Mouse (Mus musculus): ENCODE data around the gene Rnaset2a. TPM values are rescaled to one million over a fixed set of nuclear protein-coding genes. Genes with fewer than 3 reads are reported as not detected.
A peak's percentile ranks its signal among the peaks of the same experiment; 100 is the strongest.
"Not testable (repeated sequence)": the region's sequence is repeated elsewhere in the genome, so short reads cannot be mapped to it uniquely, and the experiment has no call there.

Rnaset2a gene
- total RNA-seq (2018; cell fraction: chromatin; rRNA removed), result 100 to 1,000 TPM in 5 of 26 experiments, 10 to 100 TPM in 21; 15.5 to 176 (median 41.8) TPM
- total RNA-seq (2018; cell fraction: cytosol; rRNA removed), result 100 to 1,000 TPM in 16 of 26 experiments, 10 to 100 TPM in 10; 76.4 to 182 (median 126) TPM
- total RNA-seq (2018; cell fraction: nucleus; rRNA removed), result 100 to 1,000 TPM in 11 of 26 experiments, 10 to 100 TPM in 15; 27.5 to 150 (median 93.8) TPM
- polyA plus RNA-seq (2018), result 52.0 to 123 TPM (median 66.9 TPM) in 3 replicates

GRCm38 (mm10) chr17:8147439-8148316, at the start of gene Rnaset2a, which contains the start of gene Gm49673:
Gene Rnaset2a, minus strand, starts transcription at chr17:8148097.
Gene Gm49673, minus strand, starts transcription at chr17:8147788.
- peak within 1 kb of the TSS; percentile 24 for H3K27ac ChIP-seq

GRCm38 (mm10) chr17:8197652-8198051, 49.8 kb upstream of the Rnaset2a start:
- no peaks in the 10 kb centered on the region for H3K36me3 ChIP-seq (ENCODE audit: inconsistent target)
- H3K79me2 ChIP-seq (ENCODE audit: inconsistent target), result no peaks in the 10 kb centered on the region
- whole genome bisulfite sequencing (ENCODE audit: missing documents), result 89% methylated on average over 3 of the region's 3 CpGs
- no peak overlapping the region for H3K4me3 ChIP-seq (ENCODE audit: inconsistent target)
- H3K27ac ChIP-seq, result no peak overlapping the region

More at GRCm38 (mm10) chr17:8147439-8148316, at the start of gene Rnaset2a, which contains the start of gene Gm49673:
- WGBS (ENCODE audit: missing documents), result 0% methylated on average over 10 of the region's 67 CpGs
- not testable (repeated sequence) for H3K36me3 ChIP-seq (ENCODE audit: inconsistent target)
- Histone ChIP-seq H3K4me3 (ENCODE audit: inconsistent target) (peak within 1 kb of the TSS; percentile 48), H3K79me2 (ENCODE audit: inconsistent target) (peaks cover 20% of the 10 kb centered on the region; the same call in 1 of the 2 replicates)

DNA sequence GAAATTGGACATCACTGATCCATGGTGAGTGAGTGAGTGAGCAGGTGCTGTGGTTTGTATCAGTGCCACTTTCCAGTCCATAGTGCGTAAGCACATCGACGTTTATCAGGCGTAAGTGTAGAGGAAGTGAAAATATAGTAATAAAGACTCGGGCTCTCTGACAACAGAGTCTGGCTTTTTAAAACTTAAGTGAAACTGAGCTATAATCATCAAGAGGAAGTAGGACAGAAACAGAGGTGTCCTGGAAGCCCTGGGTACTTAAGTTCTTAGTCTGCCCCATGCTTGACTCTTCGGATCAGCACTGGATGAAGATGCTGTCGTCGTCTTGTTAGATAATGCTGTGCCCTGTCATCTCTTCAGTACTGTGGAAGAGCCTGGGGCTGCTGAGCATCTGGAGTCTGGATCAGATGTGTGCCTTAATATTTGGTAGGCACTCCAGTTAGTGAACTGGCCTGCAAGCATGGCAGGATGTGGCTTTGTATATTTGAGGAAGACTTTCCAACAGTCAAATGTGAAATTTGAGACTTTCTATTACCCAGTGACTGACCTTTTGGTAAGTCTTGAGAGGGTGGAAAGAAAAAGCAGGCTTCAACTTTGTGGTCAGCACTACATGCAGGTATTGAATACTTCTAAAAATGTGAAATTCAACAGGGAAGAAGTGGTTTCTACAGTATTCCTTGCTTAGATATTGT, 47.9 kb upstream of the Rnaset2a start:
- 0% methylated on average over 8 of the region's 8 CpGs for WGBS (ENCODE audit: missing documents)
- Histone ChIP-seq H3K27ac (peak overlapping the region; percentile 34), H3K79me2 (ENCODE audit: inconsistent target) (no peaks in the 10 kb centered on the region), H3K4me3 (ENCODE audit: inconsistent target) (no peak overlapping the region), H3K36me3 (ENCODE audit: inconsistent target) (0 out of 2 replicates have a peak, but pooled peaks cover 1% of the 10 kb centered on the region)

- peaks cover 19% of the 10 kb centered on the region; the same call in 1 of the 2 replicates for H3K36me3 ChIP-seq (ENCODE audit: inconsistent target)
- WGBS (ENCODE audit: missing documents), result 85% methylated on average over 8 of the region's 8 CpGs
- no peak overlapping the region for H3K4me3 ChIP-seq (ENCODE audit: inconsistent target)
- H3K79me2 ChIP-seq (ENCODE audit: inconsistent target), result no peaks in the 10 kb centered on the region
- H3K27ac ChIP-seq, result peak overlapping the region; percentile 19; the same call in 1 of the 2 replicates
These were observed 45.8 kb upstream of the Rnaset2a start for GRCm38 (mm10) chr17:8193678-8194077.

DNA sequence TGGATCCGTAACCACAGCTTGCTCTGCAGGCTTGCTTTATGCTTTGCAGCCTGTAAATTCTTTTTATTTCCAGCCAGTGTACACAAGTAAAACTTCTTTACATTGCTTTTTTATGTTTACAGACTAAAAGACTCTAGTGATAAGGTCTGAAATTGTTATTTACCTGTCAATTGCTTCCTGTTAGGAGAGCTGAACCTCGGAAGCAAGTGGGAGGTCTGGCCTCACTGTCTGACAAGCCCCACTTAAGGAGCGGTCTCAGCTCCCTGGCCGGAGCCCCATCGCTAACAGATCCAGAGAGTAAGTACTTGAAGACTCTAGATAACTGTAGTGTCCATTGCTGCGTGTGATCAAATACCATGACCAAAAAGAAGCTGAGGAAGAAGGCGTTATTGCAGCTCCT, 36.3 kb upstream of the Rnaset2a start:
- Histone ChIP-seq H3K27ac (no peak overlapping the region), H3K4me3 (ENCODE audit: inconsistent target) (no peak overlapping the region), H3K79me2 (ENCODE audit: inconsistent target) (no peaks in the 10 kb centered on the region), H3K36me3 (ENCODE audit: inconsistent target) (peaks cover 80% of the 10 kb centered on the region)
- 92% methylated on average over 7 of the region's 7 CpGs for WGBS (ENCODE audit: missing documents)

- H3K36me3 ChIP-seq (ENCODE audit: inconsistent target), result peaks cover 77% of the 10 kb centered on the region
- no peak overlapping the region for H3K27ac ChIP-seq
- no peaks in the 10 kb centered on the region for H3K79me2 ChIP-seq (ENCODE audit: inconsistent target)
- no peak overlapping the region for H3K4me3 ChIP-seq (ENCODE audit: inconsistent target)
- 90% methylated on average over 5 of the region's 5 CpGs for WGBS (ENCODE audit: missing documents)
These were observed 35.9 kb upstream of the Rnaset2a start for GRCm38 (mm10) chr17:8183815-8184214.

DNA sequence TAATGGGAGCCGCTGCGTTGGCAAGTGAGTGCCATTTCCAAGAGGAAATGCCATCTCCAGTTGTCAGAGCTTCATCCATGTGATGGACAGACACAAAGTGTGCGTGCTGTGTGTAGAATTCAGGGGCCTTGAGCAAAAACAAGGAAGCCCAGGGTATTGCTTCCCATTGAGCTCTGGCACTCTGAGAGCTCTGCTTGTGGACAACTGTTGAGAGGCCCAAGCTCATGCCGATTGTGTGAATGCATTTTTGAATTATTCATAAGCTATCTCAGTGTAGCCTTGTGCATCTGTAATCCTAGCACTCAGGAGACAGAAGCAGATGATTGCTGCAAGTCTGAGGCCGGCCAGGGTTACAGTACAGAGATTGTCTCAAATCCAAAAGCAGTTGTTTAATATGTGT, 29.2 kb upstream of the Rnaset2a start:
- Histone ChIP-seq H3K79me2 (ENCODE audit: inconsistent target) (no peaks in the 10 kb centered on the region), H3K36me3 (ENCODE audit: inconsistent target) (peaks cover 81% of the 10 kb centered on the region), H3K27ac (no peak overlapping the region), H3K4me3 (ENCODE audit: inconsistent target) (no peak overlapping the region)
- WGBS (ENCODE audit: missing documents), result 92% methylated on average over 5 of the region's 5 CpGs

DNA sequence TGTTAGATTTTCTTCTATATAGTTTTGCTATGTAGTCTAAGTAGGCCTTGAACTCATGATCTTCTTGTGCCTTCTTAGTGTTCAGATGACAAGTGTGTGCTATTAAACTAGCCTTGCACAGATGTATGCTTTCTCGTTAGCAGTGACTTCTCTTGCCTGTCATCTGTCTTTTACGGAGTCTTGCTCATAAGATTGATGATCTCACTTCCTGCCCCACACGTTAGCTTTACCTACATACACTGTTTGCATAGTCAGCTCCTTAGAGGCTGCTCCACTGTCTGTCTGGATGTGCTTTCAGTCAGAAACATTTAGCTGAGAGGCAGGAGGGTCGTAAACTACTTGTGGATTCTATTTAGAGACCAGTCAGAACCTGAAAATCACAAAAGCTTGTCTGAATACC, 23.2 kb upstream of the Rnaset2a start:
- peaks cover 42% of the 10 kb centered on the region for H3K36me3 ChIP-seq (ENCODE audit: inconsistent target)
- H3K79me2 ChIP-seq (ENCODE audit: inconsistent target), result peaks cover 7% of the 10 kb centered on the region
- WGBS (ENCODE audit: missing documents), result 60% methylated on average over 4 of the region's 4 CpGs

GRCm38 (mm10) chr17:8170331-8170730, 22.4 kb upstream of the Rnaset2a start:
- no peak overlapping the region for H3K4me3 ChIP-seq (ENCODE audit: inconsistent target)
- WGBS (ENCODE audit: missing documents), result 34% methylated on average over 7 of the region's 7 CpGs
- peaks cover 8% of the 10 kb centered on the region for H3K79me2 ChIP-seq (ENCODE audit: inconsistent target)
- H3K27ac ChIP-seq, result no peak overlapping the region
- peaks cover 35% of the 10 kb centered on the region for H3K36me3 ChIP-seq (ENCODE audit: inconsistent target)

More for the DNA sequence above, 23.2 kb upstream of the Rnaset2a start:
- Histone ChIP-seq H3K27ac (no peak overlapping the region), H3K4me3 (ENCODE audit: inconsistent target) (no peak overlapping the region)

DNA sequence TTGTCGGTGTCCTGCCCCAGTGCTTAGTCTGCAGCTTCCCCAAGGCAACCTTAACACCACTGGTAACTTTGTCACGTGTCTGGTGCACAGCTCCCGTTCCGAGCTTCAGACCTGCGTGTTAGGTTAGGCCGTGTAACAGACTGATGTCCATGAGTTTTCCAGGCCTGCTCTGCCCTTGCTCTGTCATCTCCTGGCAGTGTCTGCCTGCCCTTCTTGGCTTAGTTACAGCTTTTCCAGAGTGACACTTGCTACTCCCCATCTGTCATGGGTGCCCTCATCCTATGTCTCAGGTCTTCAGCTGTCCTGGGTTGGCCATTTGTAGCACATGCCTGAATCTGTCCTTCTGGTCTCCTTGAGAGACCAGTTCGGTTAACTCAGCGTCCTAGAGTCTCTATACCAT, 19.5 kb upstream of the Rnaset2a start:
- H3K79me2 ChIP-seq (ENCODE audit: inconsistent target); H3K36me3 ChIP-seq (ENCODE audit: inconsistent target); H3K27ac ChIP-seq; H3K4me3 ChIP-seq (ENCODE audit: inconsistent target): not testable (repeated sequence)
- 100% methylated on average over 3 of the region's 8 CpGs for WGBS (ENCODE audit: missing documents)

GRCm38 (mm10) chr17:8166454-8166853, 18.6 kb upstream of the Rnaset2a start:
- no CpG with 5 or more reads among the region's 3 CpGs for WGBS (ENCODE audit: missing documents)

GRCm38 (mm10) chr17:8165977-8166376, 18.1 kb upstream of the Rnaset2a start:
- H3K4me3 ChIP-seq (ENCODE audit: inconsistent target), result peak overlapping the region; percentile 32
- not testable (repeated sequence) for H3K27ac ChIP-seq
- no CpG with 5 or more reads among the region's 11 CpGs for WGBS (ENCODE audit: missing documents)

More at GRCm38 (mm10) chr17:8166454-8166853, 18.6 kb upstream of the Rnaset2a start:
- H3K36me3 ChIP-seq (ENCODE audit: inconsistent target); H3K79me2 ChIP-seq (ENCODE audit: inconsistent target); H3K27ac ChIP-seq: not testable (repeated sequence)
- peak overlapping the region; percentile 32; the same call in 1 of the 2 replicates for H3K4me3 ChIP-seq (ENCODE audit: inconsistent target)

DNA sequence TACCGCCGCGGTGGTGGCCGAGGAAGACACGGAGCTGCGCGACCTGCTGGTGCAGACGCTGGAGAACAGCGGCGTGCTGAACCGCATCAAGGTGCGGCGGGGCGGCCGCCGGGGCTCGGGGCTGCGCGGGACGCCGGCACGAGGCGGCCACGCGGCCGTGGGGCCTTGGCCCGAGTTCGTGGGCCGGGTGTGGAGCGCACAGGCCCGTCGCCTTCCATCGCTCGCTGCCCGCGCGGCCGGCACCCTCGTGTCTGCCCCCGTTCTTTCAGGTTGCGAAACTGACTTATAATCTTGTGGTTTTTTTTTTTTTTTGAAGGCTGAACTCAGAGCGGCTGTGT, 17.7 kb upstream of the Rnaset2a start:
- H3K27ac ChIP-seq; H3K79me2 ChIP-seq (ENCODE audit: inconsistent target); H3K36me3 ChIP-seq (ENCODE audit: inconsistent target): not testable (repeated sequence)
- WGBS (ENCODE audit: missing documents), result 0% methylated on average over 24 of the region's 42 CpGs
- H3K4me3 ChIP-seq (ENCODE audit: inconsistent target), result peak overlapping the region; percentile 32

More at GRCm38 (mm10) chr17:8165977-8166376, 18.1 kb upstream of the Rnaset2a start:
- not testable (repeated sequence) for H3K79me2 ChIP-seq (ENCODE audit: inconsistent target); H3K36me3 ChIP-seq (ENCODE audit: inconsistent target)

DNA sequence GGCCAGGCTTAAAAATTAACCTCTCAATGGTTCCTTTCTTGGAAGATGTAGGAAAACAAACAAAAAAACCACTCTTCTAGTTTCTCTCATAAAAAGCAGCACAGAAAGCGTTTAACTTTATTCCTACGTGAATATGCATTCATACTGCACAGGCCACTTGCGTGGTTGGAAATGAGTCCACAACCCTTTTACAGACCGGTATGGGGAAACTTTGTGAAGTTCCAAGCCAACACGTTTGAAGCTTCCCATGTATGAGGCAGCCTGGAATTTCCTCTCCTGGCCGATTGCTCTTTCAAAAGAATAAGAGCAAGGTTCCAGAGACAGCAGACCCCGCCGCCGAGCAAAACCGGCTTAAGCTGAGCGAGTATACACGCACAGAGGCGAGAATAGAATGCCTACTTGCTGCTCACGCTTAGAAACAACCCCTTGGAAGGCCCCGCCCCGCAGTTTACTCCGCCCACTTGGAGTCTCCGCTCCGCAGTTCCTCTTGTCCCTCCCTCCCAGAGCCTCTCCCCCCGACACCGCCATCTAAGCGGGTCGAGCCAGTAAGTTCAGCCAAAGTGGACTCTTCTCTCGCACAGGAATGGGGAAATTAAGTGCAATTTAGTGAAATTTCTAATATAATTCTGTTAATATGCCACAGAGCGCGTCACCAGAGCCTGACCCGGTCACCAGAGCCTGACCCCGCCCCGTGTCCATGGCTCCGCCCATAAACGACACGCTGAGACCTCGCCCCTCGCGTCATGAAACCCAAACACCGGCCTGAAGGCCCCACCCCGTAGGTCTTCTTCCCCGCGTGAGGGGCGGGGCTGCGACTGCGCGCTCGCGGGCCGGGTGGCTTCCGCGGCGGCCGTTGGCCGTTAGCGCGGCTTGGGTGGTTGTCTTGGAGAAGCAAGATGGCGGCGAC, 17.1 kb upstream of the Rnaset2a start, which contains the start of gene Fgfr1op:
Gene Fgfr1op, plus strand, starts transcription at position 801 of the 907 bp plus-strand sequence.
- H3K36me3 ChIP-seq (ENCODE audit: inconsistent target); H3K79me2 ChIP-seq (ENCODE audit: inconsistent target): not testable (repeated sequence)
- H3K27ac ChIP-seq, result peak within 1 kb of the TSS; percentile 51
- 0% methylated on average over 3 of the region's 55 CpGs for WGBS (ENCODE audit: missing documents)
- peak within 1 kb of the TSS; percentile 32 for H3K4me3 ChIP-seq (ENCODE audit: inconsistent target)

All from macrophage (primary cell).